Mouse (Mus musculus) bone marrow macrophage, adult 2 months (primary cell): ENCODE measurements around the gene Prdm5. TPM values are rescaled to one million over a fixed set of nuclear protein-coding genes. Genes with fewer than 3 reads are reported as not detected.

ENCODE experiments used
- H3K27ac ChIP-seq: 2 replicates; pipeline ENCODE4 v1.5.1; 2012; ENCODE audit warnings: low read depth, low read length; ENCODE audit not compliant: insufficient read depth
- H3K4me1 ChIP-seq: 2 replicates; pipeline ENCODE4 v1.6.1; 2012; ENCODE audit warnings: low read length; ENCODE audit not compliant: control insufficient read depth, insufficient read depth
- H3K4me3 ChIP-seq: 2 replicates; pipeline ENCODE4 v1.5.1; 2012; ENCODE audit warnings: mild to moderate bottlenecking, low read length, moderate library complexity; ENCODE audit not compliant: insufficient read depth
- CTCF ChIP-seq: IDR thresholded peaks from 2 replicates; pipeline ENCODE4 v1.5.1; 2012; ENCODE audit warnings: low read depth, mild to moderate bottlenecking, low read length, moderate library complexity
- POLR2A ChIP-seq: IDR thresholded peaks from 2 replicates; pipeline ENCODE4 v1.6.1; 2012; ENCODE audit warnings: mild to moderate bottlenecking, low read depth, low read length, borderline replicate concordance
- polyA plus RNA-seq: library from polyadenylated mRNA; stranded (reverse); fragments of >200 nt; gene quantifications from 2 replicates; pipeline ENCODE4 v1.2.4, GENCODE M21; 2012; ENCODE audit not compliant: missing spikeins, insufficient read depth, insufficient read length

Gene Prdm5
- polyA plus RNA-seq, 1 experiment, result not detected

- Histone ChIP-seq H3K27ac (no peak overlapping the region), H3K4me3 (no peak overlapping the region), H3K4me1 (peaks cover 6% of the 10 kb centered on the region)
- no peak for TF ChIP-seq CTCF
- TF ChIP-seq POLR2A, result no peak
These were observed 32.9 kb downstream of the Prdm5 start for GRCm38 (mm10) chr6:65811685-65812084.

- TF ChIP-seq CTCF (no peak), POLR2A (no peak)
- H3K4me1 ChIP-seq, result peaks cover 30% of the 10 kb centered on the region
- no peak overlapping the region for H3K27ac ChIP-seq
- H3K4me3 ChIP-seq, result no peak overlapping the region
These were observed 39.4 kb downstream of the Prdm5 start for GRCm38 (mm10) chr6:65818039-65818747.

GRCm38 (mm10) chr6:65828656-65829055 lies 49.9 kb downstream of the Prdm5 start:
- H3K27ac ChIP-seq, result no peak overlapping the region
- TF ChIP-seq POLR2A, result no peak
- no peak for TF ChIP-seq CTCF
- no peak overlapping the region for H3K4me3 ChIP-seq
- peaks cover 4% of the 10 kb centered on the region; the same call in 1 of the 2 replicates for H3K4me1 ChIP-seq

- Histone ChIP-seq H3K27ac (no peak overlapping the region), H3K4me3 (no peak overlapping the region), H3K4me1 (no peaks in the 10 kb centered on the region)
- no peak for TF ChIP-seq POLR2A
- no peak for TF ChIP-seq CTCF
These were observed 52.7 kb downstream of the Prdm5 start for GRCm38 (mm10) chr6:65831443-65831842.

- no peak for TF ChIP-seq POLR2A
- no peak for TF ChIP-seq CTCF
- Histone ChIP-seq H3K4me1 (no peaks in the 10 kb centered on the region), H3K27ac (no peak overlapping the region), H3K4me3 (no peak overlapping the region)
These were observed 55.2 kb downstream of the Prdm5 start for GRCm38 (mm10) chr6:65834013-65834412.

- peaks cover 3% of the 10 kb centered on the region; the same call in 1 of the 2 replicates for H3K4me1 ChIP-seq
- H3K4me3 ChIP-seq, result no peak overlapping the region
- TF ChIP-seq CTCF, result no peak
- TF ChIP-seq POLR2A, result no peak
- H3K27ac ChIP-seq, result no peak overlapping the region
These were observed 63.8 kb downstream of the Prdm5 start for GRCm38 (mm10) chr6:65842579-65842978.

GRCm38 (mm10) chr6:65849127-65849526 lies 70.3 kb downstream of the Prdm5 start:
- Histone ChIP-seq H3K4me1 (no peaks in the 10 kb centered on the region), H3K27ac (no peak overlapping the region), H3K4me3 (no peak overlapping the region)
- TF ChIP-seq POLR2A (no peak), CTCF (no peak)

GRCm38 (mm10) chr6:65849687-65850086 lies 70.9 kb downstream of the Prdm5 start:
- no peaks in the 10 kb centered on the region for H3K4me1 ChIP-seq
- no peak for TF ChIP-seq POLR2A
- no peak for TF ChIP-seq CTCF
- no peak overlapping the region for H3K27ac ChIP-seq
- no peak overlapping the region for H3K4me3 ChIP-seq

- no peaks in the 10 kb centered on the region for H3K4me1 ChIP-seq
- H3K27ac ChIP-seq, result no peak overlapping the region
- no peak overlapping the region for H3K4me3 ChIP-seq
- TF ChIP-seq POLR2A (no peak), CTCF (no peak)
These were observed 71.4 kb downstream of the Prdm5 start for GRCm38 (mm10) chr6:65850221-65850620.

GRCm38 (mm10) chr6:65854020-65854419 lies 75.2 kb downstream of the Prdm5 start:
- no peaks in the 10 kb centered on the region for H3K4me1 ChIP-seq
- H3K4me3 ChIP-seq, result no peak overlapping the region
- no peak for TF ChIP-seq POLR2A
- no peak for TF ChIP-seq CTCF
- no peak overlapping the region for H3K27ac ChIP-seq
